Comparison of ENCODE assay signal across 30 mouse cellular contexts in genomic region chr2:97369978-97370377, GRCm38 (mm10).
DNase-seq lines count a peak whose midpoint lies in the region; ATAC-seq lines count a peak whose summit lies in the region.
"Had no signal": no experiment of that assay in that cellular context is flagged by ENCODE, and none has a peak within 500 bp of the region (broad histone marks: within the 10 kb centered on the region; RNA-seq: fewer than 3 reads in every experiment).

No protein-coding gene starts in this region.

- H3K9ac ChIP-seq in embryonic facial prominence, embryonic 14.5 days (ENCODE audit: low read depth, low read length) = no peak overlapping the region
- H3K9ac ChIP-seq in limb, embryonic 12.5 days (replicated peaks) = no peak overlapping the region
- H3K9ac ChIP-seq: embryonic facial prominence, embryonic 12.5 days; heart, embryonic 12.5 days; heart, embryonic 15.5 days; hindbrain, embryonic 13.5 days; intestine, embryonic 15.5 days had no signal

- H3K27ac ChIP-seq in embryonic facial prominence, embryonic 14.5 days (replicated peaks; ENCODE audit: low read depth, low read length) = no peak overlapping the region
- no peak overlapping the region for H3K27ac ChIP-seq in embryonic facial prominence, embryonic 10.5 days (replicated peaks)
- no peak overlapping the region for H3K27ac ChIP-seq in limb, embryonic 12.5 days
- H3K27ac ChIP-seq in limb, embryonic 10.5 days = no peak overlapping the region
- H3K27ac ChIP-seq: embryonic facial prominence, embryonic 12.5 days; forebrain, embryonic 10.5 days; heart, embryonic 15.5 days; hindbrain, embryonic 10.5 days; hindbrain, embryonic 13.5 days; intestine, embryonic 15.5 days had no signal

- H3K36me3 ChIP-seq in embryonic facial prominence, embryonic 14.5 days (ENCODE audit: control insufficient read depth, insufficient read depth, low read length) = no peaks in the 10 kb centered on the region
- no peaks in the 10 kb centered on the region for H3K36me3 ChIP-seq in embryonic facial prominence, embryonic 10.5 days (replicated peaks)
- no peaks in the 10 kb centered on the region for H3K36me3 ChIP-seq in limb, embryonic 12.5 days
- H3K36me3 ChIP-seq in limb, embryonic 10.5 days = no peaks in the 10 kb centered on the region
- H3K36me3 ChIP-seq: embryonic facial prominence, embryonic 12.5 days; forebrain, embryonic 10.5 days; G1E; heart, embryonic 12.5 days; heart, embryonic 15.5 days; hindbrain, embryonic 10.5 days; hindbrain, embryonic 13.5 days; intestine, embryonic 15.5 days had no signal

- 37% methylated on average over 3 of the region's 3 CpGs for WGBS in embryonic facial prominence, embryonic 14.5 days
- 78% methylated on average over 3 of the region's 3 CpGs for WGBS in embryonic facial prominence, embryonic 10.5 days
- WGBS in limb, embryonic 12.5 days = 60% methylated on average over 3 of the region's 3 CpGs
- WGBS in limb, embryonic 10.5 days = 87% methylated on average over 3 of the region's 3 CpGs

- DNase-seq in embryonic facial prominence, embryonic 14.5 days (ENCODE audit: low spot score) = peak; percentile 66
- no peak for DNase-seq in embryonic facial prominence, embryonic 10.5 days (ENCODE audit: low spot score)
- peak; percentile 7 for DNase-seq in layer of hippocampus, adult 11-12 months (ENCODE audit: low spot score)
- DNase-seq in layer of hippocampus, adult 9-10 months (ENCODE audit: low spot score) = no peak
- DNase-seq in limb, embryonic 10.5 days (ENCODE audit: low spot score) = no peak
- peak; percentile 1 for DNase-seq in mesoderm, embryonic 11.5 days (ENCODE audit: low read depth, low spot score)
- no peak for DNase-seq in frontal cortex, postnatal 14 days (ENCODE audit: low spot score in 2 of 2)
- DNase-seq: adrenal gland, postnatal 10 days; adrenal gland, postnatal 36 days; B cell, adult 2 months; cerebellum, adult 11-12 months; cerebellum, adult 8-10 months; cerebellum, postnatal 10 days; gastrocnemius, postnatal 25 days; heart, adult 18-20 months; heart, postnatal 10 days; heart, postnatal 36 days had no signal

- H3K4me2 ChIP-seq in embryonic facial prominence, embryonic 14.5 days (ENCODE audit: low read depth, low read length) = no peak overlapping the region
- H3K4me2 ChIP-seq in limb, embryonic 12.5 days = no peak overlapping the region
- H3K4me2 ChIP-seq: embryonic facial prominence, embryonic 12.5 days; heart, embryonic 12.5 days; heart, embryonic 15.5 days; hindbrain, embryonic 13.5 days; intestine, embryonic 15.5 days had no signal

- H3K27me3 ChIP-seq in embryonic facial prominence, embryonic 14.5 days (replicated peaks; ENCODE audit: control insufficient read depth, insufficient read depth, low read length) = no peaks in the 10 kb centered on the region
- H3K27me3 ChIP-seq in embryonic facial prominence, embryonic 10.5 days (replicated peaks; ENCODE audit: low read depth, poor library complexity, severe bottlenecking) = no peaks in the 10 kb centered on the region
- no peaks in the 10 kb centered on the region for H3K27me3 ChIP-seq in limb, embryonic 12.5 days
- no peaks in the 10 kb centered on the region for H3K27me3 ChIP-seq in limb, embryonic 10.5 days (ENCODE audit: low read depth, poor library complexity, severe bottlenecking)
- H3K27me3 ChIP-seq: CH12.LX; embryonic facial prominence, embryonic 12.5 days; heart, embryonic 12.5 days; heart, embryonic 15.5 days; hindbrain, embryonic 13.5 days; intestine, embryonic 15.5 days; Patski had no signal

- no peaks in the 10 kb centered on the region for H3K4me1 ChIP-seq in embryonic facial prominence, embryonic 14.5 days (ENCODE audit: control insufficient read depth, insufficient read depth, low read length)
- H3K4me1 ChIP-seq in embryonic facial prominence, embryonic 10.5 days = no peaks in the 10 kb centered on the region
- no peaks in the 10 kb centered on the region for H3K4me1 ChIP-seq in limb, embryonic 12.5 days (replicated peaks)
- H3K4me1 ChIP-seq in limb, embryonic 10.5 days = no peaks in the 10 kb centered on the region
- H3K4me1 ChIP-seq: embryonic facial prominence, embryonic 12.5 days; forebrain, embryonic 10.5 days; heart, embryonic 12.5 days; heart, embryonic 15.5 days; hindbrain, embryonic 10.5 days; hindbrain, embryonic 13.5 days; intestine, embryonic 15.5 days had no signal

- ATAC-seq in embryonic facial prominence, embryonic 14.5 days (ENCODE audit: low read depth) = no peak
- peak; percentile 56; the same call in 1 of the 2 replicates for ATAC-seq in limb, embryonic 12.5 days (ENCODE audit: insufficient number of reproducible peaks, insufficient read depth, low FRiP score, low TSS enrichment, low read depth)
- ATAC-seq: forebrain, embryonic 16.5 days; hindbrain, embryonic 16.5 days; intestine, embryonic 15.5 days; Patski had no signal

- H3K4me3 ChIP-seq in embryonic facial prominence, embryonic 14.5 days (ENCODE audit: low read depth, low read length) = no peak overlapping the region
- H3K4me3 ChIP-seq in embryonic facial prominence, embryonic 10.5 days = no peak overlapping the region
- no peak overlapping the region for H3K4me3 ChIP-seq in limb, embryonic 12.5 days (replicated peaks)
- H3K4me3 ChIP-seq in limb, embryonic 10.5 days = no peak overlapping the region
- H3K4me3 ChIP-seq: embryonic facial prominence, embryonic 12.5 days; forebrain, embryonic 10.5 days; heart, embryonic 12.5 days; heart, embryonic 15.5 days; hindbrain, embryonic 10.5 days; hindbrain, embryonic 13.5 days; intestine, embryonic 15.5 days had no signal

- H3K9me3 ChIP-seq in embryonic facial prominence, embryonic 14.5 days (ENCODE audit: control insufficient read depth, low read length) = no peaks in the 10 kb centered on the region
- no peaks in the 10 kb centered on the region for H3K9me3 ChIP-seq in embryonic facial prominence, embryonic 10.5 days
- H3K9me3 ChIP-seq in limb, embryonic 12.5 days = no peaks in the 10 kb centered on the region
- H3K9me3 ChIP-seq in limb, embryonic 10.5 days (replicated peaks) = no peaks in the 10 kb centered on the region
- H3K9me3 ChIP-seq: embryonic facial prominence, embryonic 12.5 days; forebrain, embryonic 10.5 days; G1E; heart, embryonic 12.5 days; heart, embryonic 15.5 days; hindbrain, embryonic 10.5 days; hindbrain, embryonic 13.5 days; intestine, embryonic 15.5 days had no signal

Comparison
In these comparisons a context has a peak if more than half of its experiments do, and no peak if none do; other contexts are left out.
1. DNase-seq: peak in embryonic facial prominence, embryonic 14.5 days (single experiment), layer of hippocampus, adult 11-12 months (single experiment) and mesoderm, embryonic 11.5 days (single experiment); none in embryonic facial prominence, embryonic 10.5 days (single experiment), layer of hippocampus, adult 9-10 months (single experiment), limb, embryonic 10.5 days (single experiment) and frontal cortex, postnatal 14 days (0 of 2).